Mouse (Mus musculus) heart, embryonic 11.5 days (tissue): ENCODE data around the gene Smoc2. TPM values are rescaled to one million over a fixed set of nuclear protein-coding genes. Genes with fewer than 3 reads are reported as not detected.

ENCODE experiments used
- ATAC-seq: fragments of 200-750 bp; cut with Nextera tagmentation; replicated peaks from 2 replicates; pipeline ENCODE4 v1.8.0; 2017; ENCODE audit warnings: moderate library complexity; ENCODE audit not compliant: insufficient number of reproducible peaks, low FRiP score, low TSS enrichment
- H3K27ac ChIP-seq: fragments of 300-500 bp; sonication (generic); 2 replicates; pipeline ENCODE4 v1.5.1; 2014; ENCODE audit warnings: mild to moderate bottlenecking, low read depth, low read length
- H3K27me3 ChIP-seq: fragments of 300-500 bp; sonication (generic); 2 replicates; pipeline ENCODE4 v1.6.1; 2014; ENCODE audit warnings: mild to moderate bottlenecking, low read length, mixed read lengths; ENCODE audit not compliant: control insufficient read depth, insufficient read depth
- H3K36me3 ChIP-seq: fragments of 300-500 bp; sonication (generic); 2 replicates; pipeline ENCODE4 v1.6.1; 2014; ENCODE audit warnings: mild to moderate bottlenecking, low read length, moderate library complexity, mixed read lengths; ENCODE audit not compliant: control insufficient read depth, insufficient read depth
- H3K4me1 ChIP-seq: fragments of 300-500 bp; sonication (generic); 2 replicates; pipeline ENCODE4 v1.6.1; 2014; ENCODE audit warnings: low read length; ENCODE audit not compliant: control insufficient read depth, insufficient read depth
- H3K4me2 ChIP-seq: fragments of 300-500 bp; sonication (generic); 2 replicates; pipeline ENCODE4 v1.6.1; 2014; ENCODE audit warnings: mild to moderate bottlenecking, moderate library complexity
- H3K4me3 ChIP-seq: fragments of 300-500 bp; sonication (generic); 2 replicates; pipeline ENCODE4 v1.5.1; 2014; ENCODE audit warnings: low read depth, low read length
- H3K9ac ChIP-seq: fragments of 300-500 bp; sonication (generic); 2 replicates; pipeline ENCODE4 v1.6.1; 2014; ENCODE audit warnings: mild to moderate bottlenecking, low read depth, low read length, moderate library complexity
- H3K9me3 ChIP-seq: fragments of 300-500 bp; sonication (generic); replicated peaks from 2 replicates; pipeline ENCODE4 v1.6.1; 2016; ENCODE audit warnings: low read length; ENCODE audit not compliant: control insufficient read depth
- WGBS: fragments of 180-500 bp; shearing (Covaris S2); extraction: QIAGEN DNeasy Blood & Tissue Kit; methylation state at CpG from one replicate; pipeline ENCODE4 v1.1.7; 2014; ENCODE audit not compliant: insufficient replicate concordance; 5-methylcytosine and 5-hydroxymethylcytosine counted together
- polyA plus RNA-seq: library from polyadenylated mRNA; unstranded; fragments of >200 nt; fragmentation: Nextera tagmentation; extraction: Ambion mirVana; gene quantifications from 2 replicates; pipeline ENCODE4 v1.2.1, GENCODE M21; 2014

The Smoc2 gene
- 22.7 and 25.7 TPM in 2 replicates for polyA plus RNA-seq

GRCm38 (mm10) chr17:14279177-14279965 lies at the start of gene Smoc2:
Gene Smoc2, plus strand, starts transcription at chr17:14279506.
- Histone ChIP-seq H3K4me2 (peak within 1 kb of the TSS; percentile 85), H3K27ac (no peak within 1 kb of the TSS), H3K4me1 (peaks cover 11% of the 10 kb centered on the region; the same call in 1 of the 2 replicates), H3K27me3 (peaks cover 89% of the 10 kb centered on the region), H3K9ac (no peak within 1 kb of the TSS), H3K4me3 (peak within 1 kb of the TSS; percentile 49), H3K9me3 (no peaks in the 10 kb centered on the region), H3K36me3 (no peaks in the 10 kb centered on the region)
- WGBS = under 1% methylated on average over 58 of the region's 61 CpGs
- ATAC-seq = no peak; the same call in 1 of the 2 replicates

- ATAC-seq = no peak; the same call in 1 of the 2 replicates
- 9% methylated on average over 13 of the region's 13 CpGs for WGBS
- H3K4me3 ChIP-seq = no peak overlapping the region
- H3K4me1 ChIP-seq = no peaks in the 10 kb centered on the region
- H3K27me3 ChIP-seq = peaks cover 67% of the 10 kb centered on the region
- H3K9me3 ChIP-seq = no peaks in the 10 kb centered on the region
- H3K36me3 ChIP-seq = no peaks in the 10 kb centered on the region
- no peak overlapping the region for H3K27ac ChIP-seq
- no peak overlapping the region; the same call in 1 of the 2 replicates for H3K9ac ChIP-seq
- no peak overlapping the region for H3K4me2 ChIP-seq
Observed at GRCm38 (mm10) chr17:14230698-14231430, 48.4 kb upstream of the Smoc2 start.

- Histone ChIP-seq H3K27me3 (peaks cover 75% of the 10 kb centered on the region), H3K4me1 (no peaks in the 10 kb centered on the region)
Observed at GRCm38 (mm10) chr17:14232629-14233028, 46.7 kb upstream of the Smoc2 start.

GRCm38 (mm10) chr17:14233658-14234057 lies 45.6 kb upstream of the Smoc2 start:
- H3K4me1 ChIP-seq = no peaks in the 10 kb centered on the region
- H3K27ac ChIP-seq = no peak overlapping the region
- no peaks in the 10 kb centered on the region for H3K36me3 ChIP-seq
- no peak overlapping the region for H3K4me2 ChIP-seq
- no peaks in the 10 kb centered on the region for H3K9me3 ChIP-seq
- H3K27me3 ChIP-seq = peaks cover 76% of the 10 kb centered on the region
- no peak overlapping the region for H3K4me3 ChIP-seq
- H3K9ac ChIP-seq = no peak overlapping the region
- ATAC-seq = no peak
- 36% methylated on average over 4 of the region's 4 CpGs for WGBS

More at GRCm38 (mm10) chr17:14232629-14233028, 46.7 kb upstream of the Smoc2 start:
- Histone ChIP-seq H3K27ac (no peak overlapping the region), H3K4me2 (no peak overlapping the region), H3K4me3 (no peak overlapping the region), H3K9ac (no peak overlapping the region), H3K9me3 (no peaks in the 10 kb centered on the region), H3K36me3 (no peaks in the 10 kb centered on the region)
- no peak for ATAC-seq
- 56% methylated on average over 3 of the region's 3 CpGs for WGBS

- H3K4me3 ChIP-seq = no peak overlapping the region
- no peak for ATAC-seq
- H3K4me2 ChIP-seq = no peak overlapping the region
- no peaks in the 10 kb centered on the region for H3K9me3 ChIP-seq
- 61% methylated on average over 12 of the region's 12 CpGs for WGBS
- H3K27ac ChIP-seq = no peak overlapping the region
- H3K4me1 ChIP-seq = no peaks in the 10 kb centered on the region
- H3K27me3 ChIP-seq = peaks cover 78% of the 10 kb centered on the region
- H3K36me3 ChIP-seq = no peaks in the 10 kb centered on the region
- H3K9ac ChIP-seq = no peak overlapping the region
Observed at GRCm38 (mm10) chr17:14234774-14235389, 44.4 kb upstream of the Smoc2 start.

- WGBS = 53% methylated on average over 6 of the region's 6 CpGs
- Histone ChIP-seq H3K4me2 (no peak overlapping the region), H3K36me3 (no peaks in the 10 kb centered on the region), H3K9ac (no peak overlapping the region), H3K9me3 (no peaks in the 10 kb centered on the region), H3K4me3 (no peak overlapping the region), H3K27ac (no peak overlapping the region), H3K4me1 (no peaks in the 10 kb centered on the region), H3K27me3 (peaks cover 60% of the 10 kb centered on the region)
- ATAC-seq = no peak
Observed at GRCm38 (mm10) chr17:14237134-14237533, 42.2 kb upstream of the Smoc2 start.

GRCm38 (mm10) chr17:14239960-14240359 lies 39.3 kb upstream of the Smoc2 start:
- H3K36me3 ChIP-seq = no peaks in the 10 kb centered on the region
- no peak overlapping the region for H3K4me2 ChIP-seq
- H3K9me3 ChIP-seq = no peaks in the 10 kb centered on the region
- no peak overlapping the region for H3K4me3 ChIP-seq
- no peak overlapping the region for H3K27ac ChIP-seq
- H3K4me1 ChIP-seq = no peaks in the 10 kb centered on the region
- H3K27me3 ChIP-seq = peaks cover 42% of the 10 kb centered on the region
- no peak for ATAC-seq
- no peak overlapping the region for H3K9ac ChIP-seq
- 71% methylated on average over 10 of the region's 10 CpGs for WGBS

- no peak overlapping the region for H3K4me3 ChIP-seq
- H3K4me2 ChIP-seq = no peak overlapping the region
- ATAC-seq = no peak
- H3K9me3 ChIP-seq = no peaks in the 10 kb centered on the region
- H3K27ac ChIP-seq = no peak overlapping the region
- H3K36me3 ChIP-seq = no peaks in the 10 kb centered on the region
- H3K4me1 ChIP-seq = no peaks in the 10 kb centered on the region
- H3K27me3 ChIP-seq = peaks cover 27% of the 10 kb centered on the region
- H3K9ac ChIP-seq = no peak overlapping the region
- 80% methylated on average over 8 of the region's 8 CpGs for WGBS
Observed at GRCm38 (mm10) chr17:14242634-14243033, 36.7 kb upstream of the Smoc2 start.
